Mouse (Mus musculus) C3H10T1/2 (cell line): ENCODE data around the gene Gm49345. TPM values are rescaled to one million over a fixed set of nuclear protein-coding genes. Genes with fewer than 3 reads are reported as not detected.

Experiments
- polyA plus RNA-seq, 2 experiments: library from polyadenylated mRNA; unstranded; fragments of >200 nt; fragmentation: generic; extraction: Trizol; gene quantifications; one replicate each; pipeline ENCODE4 v1.2.1; 2012; ENCODE audit warnings: missing spikeins in 2 of 2

Gm49345 gene
- polyA plus RNA-seq = under 1 TPM in 1 of 2 experiments, not detected in 1; 0.17 TPM

GRCm38 (mm10) chr13:67637294-67638007 lies at the start of gene Gm49345, which contains the start of gene Zfp729a:
Gm49345 (minus strand) TSS chr13:67637769.
Zfp729a (minus strand) TSS chr13:67637791.

GRCm38 (mm10) chr13:67686971-67687370 lies 49.4 kb upstream of the Gm49345 start, which contains the start of gene Zfp738:
Zfp738 (minus strand) TSS chr13:67687071.

GRCm38 (mm10) chr13:67609066-67609876 lies 28.3 kb downstream of the Gm49345 start, which contains the start of gene Zfp729b:
Zfp729b (minus strand) TSS chr13:67609707.

GRCm38 (mm10) chr13:67553730-67554129 lies 83.8 kb downstream of the Gm49345 start, which contains the start of gene Zfp748:
Zfp748 (minus strand) TSS chr13:67553830.

Other genes starting within 250 kb of the Gm49345 start
- 1 to 10 TPM in 1 of 2 experiments, under 1 TPM in 1; 0.19 to 3.6 TPM for gene Zfp429, start 237.9 kb downstream of the Gm49345 start, polyA plus RNA-seq
- gene Zfp459, start 216.4 kb downstream of the Gm49345 start, polyA plus RNA-seq = not detected
- 1 to 10 TPM in 1 of 2 experiments, under 1 TPM in 1; 0.05 to 1.8 TPM for gene Zfp874a, start 186.1 kb downstream of the Gm49345 start, polyA plus RNA-seq
- 1 to 10 TPM in 1 of 2 experiments, under 1 TPM in 1; 0.08 to 1.9 TPM for gene Zfp874b, start 153.5 kb downstream of the Gm49345 start, polyA plus RNA-seq
- 1 to 10 TPM in 1 of 2 experiments, under 1 TPM in 1; 0.16 to 2.1 TPM for gene Zfp58, start 137.2 kb downstream of the Gm49345 start, polyA plus RNA-seq
- not detected for gene Gm26965, start 111.6 kb downstream of the Gm49345 start, polyA plus RNA-seq
- 10 to 100 TPM; 13.1 to 51.3 TPM for gene Zfp87, start 111.6 kb downstream of the Gm49345 start, polyA plus RNA-seq
- under 1 TPM; 0.07 to 0.77 TPM for gene Zfp748, start 83.9 kb downstream of the Gm49345 start, polyA plus RNA-seq
- gene Zfp729b, start 28.1 kb downstream of the Gm49345 start, polyA plus RNA-seq = under 1 TPM; 0.02 to 0.58 TPM
- gene Zfp729a, start within 50 bp of the Gm49345 start, polyA plus RNA-seq = 1 to 10 TPM in 1 of 2 experiments, under 1 TPM in 1; 0.16 to 1.4 TPM
- under 1 TPM; 0.04 to 0.78 TPM for gene Zfp738, start 49.3 kb upstream of the Gm49345 start, polyA plus RNA-seq
- under 1 TPM; 0.07 to 0.89 TPM for gene Zfp65, start 91.4 kb upstream of the Gm49345 start, polyA plus RNA-seq
- under 1 TPM; 0.04 to 0.86 TPM for gene Zfp85, start 117.5 kb upstream of the Gm49345 start, polyA plus RNA-seq
- gene Zfp493, start 141.9 kb upstream of the Gm49345 start, polyA plus RNA-seq = under 1 TPM in 1 of 2 experiments, not detected in 1; 0.20 TPM
- under 1 TPM in 1 of 2 experiments, not detected in 1; 0.48 TPM for gene Zfp273, start 176.0 kb upstream of the Gm49345 start, polyA plus RNA-seq
- under 1 TPM in 1 of 2 experiments, not detected in 1; 0.15 TPM for gene Gm10037, start 193.3 kb upstream of the Gm49345 start, polyA plus RNA-seq
- gene BC048507, start 225.6 kb upstream of the Gm49345 start, polyA plus RNA-seq = not detected